Mouse (Mus musculus) cortical plate, adult 2 months (tissue): ENCODE data around the gene Etv3. TPM values are rescaled to one million over a fixed set of nuclear protein-coding genes. Genes with fewer than 3 reads are reported as not detected.
"Not testable (repeated sequence)": the region's sequence is repeated elsewhere in the genome, so short reads cannot be mapped to it uniquely, and the experiment has no call there.

Source experiments
- H3K27ac ChIP-seq: fragments of 200-500 bp; 2 replicates; pipeline ENCODE4 v1.5.1; 2012; ENCODE audit warnings: low read length, control low read depth, inconsistent platforms; ENCODE audit not compliant: insufficient read depth
- H3K4me1 ChIP-seq: fragments of 200-500 bp; 2 replicates; pipeline ENCODE4 v1.6.1; 2011; ENCODE audit warnings: low read length; ENCODE audit not compliant: control insufficient read depth, insufficient read depth
- H3K4me3 ChIP-seq: fragments of 200-500 bp; 2 replicates; pipeline ENCODE4 v1.5.1; 2011; ENCODE audit warnings: mild to moderate bottlenecking, low read length, control low read depth; ENCODE audit not compliant: insufficient read depth
- CTCF ChIP-seq: fragments of 200-500 bp; IDR thresholded peaks from 2 replicates; pipeline ENCODE4 v1.5.1; 2011; ENCODE audit warnings: mild to moderate bottlenecking, control low read depth, low read length; ENCODE audit not compliant: insufficient read depth; ENCODE audit errors: extremely low read depth
- POLR2A ChIP-seq: fragments of 200-500 bp; IDR thresholded peaks from 2 replicates; pipeline ENCODE4 v1.6.1; 2011; ENCODE audit warnings: mild to moderate bottlenecking, low read length, control low read depth; ENCODE audit not compliant: insufficient read depth; ENCODE audit errors: extremely low read depth
- polyA plus RNA-seq: library from polyadenylated mRNA; depleted of rRNA; stranded (reverse); fragments of >200 nt; gene quantifications from 2 replicates; pipeline ENCODE4 v1.2.3, GENCODE M21; 2012

The Etv3 gene
- polyA plus RNA-seq, 1 experiment: 14.0 TPM

GRCm38 (mm10) chr3:87540028-87540675 is 14.9 kb downstream of the Etv3 start:
- Histone ChIP-seq H3K4me3 (no peak overlapping the region), H3K4me1 (no peaks in the 10 kb centered on the region), H3K27ac (no peak overlapping the region)
- TF ChIP-seq POLR2A: no peak
- no peak for TF ChIP-seq CTCF

- Histone ChIP-seq H3K4me1 (peaks cover 2% of the 10 kb centered on the region; the same call in 1 of the 2 replicates), H3K4me3 (no peak overlapping the region), H3K27ac (no peak overlapping the region)
- TF ChIP-seq POLR2A: no peak
- no peak for TF ChIP-seq CTCF
These were observed 15.5 kb downstream of the Etv3 start for GRCm38 (mm10) chr3:87540714-87541113.

DNA sequence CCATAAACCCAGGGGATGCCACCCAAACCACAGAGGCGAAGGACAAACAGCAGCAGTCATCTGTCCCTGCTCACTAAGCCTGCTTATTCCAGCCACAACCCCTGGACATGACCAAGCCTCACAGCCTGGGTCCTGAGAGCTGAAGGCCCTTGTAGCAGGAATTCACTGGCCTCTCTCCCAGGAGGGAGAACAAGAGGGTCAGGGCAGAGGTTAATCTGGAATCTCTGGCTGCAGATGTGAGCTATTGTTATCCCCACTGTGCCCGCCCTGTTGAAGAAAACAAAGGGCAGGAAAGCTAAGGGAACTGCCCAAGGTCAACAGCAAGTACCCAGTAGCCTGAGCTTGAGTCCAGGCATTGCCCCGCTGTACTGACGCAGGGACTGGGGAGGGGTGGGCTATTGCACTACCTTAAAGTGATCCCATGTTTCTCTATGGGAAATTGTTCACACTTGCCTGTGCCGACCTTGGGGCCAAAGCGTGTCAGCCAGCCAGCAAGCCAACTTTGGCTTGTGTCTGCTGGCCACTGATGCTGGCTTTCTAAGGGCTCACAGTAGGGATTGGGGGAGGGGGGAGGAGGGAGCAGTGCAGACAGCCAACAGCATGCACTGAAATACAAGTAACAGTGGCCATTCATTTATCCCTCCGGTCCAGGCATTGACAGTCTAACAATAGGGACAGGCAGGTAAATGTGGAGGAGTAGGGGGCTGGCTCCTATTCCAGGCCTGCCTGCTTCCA is 17.4 kb downstream of the Etv3 start:
- Histone ChIP-seq H3K4me3 (no peak overlapping the region), H3K4me1 (peaks cover 5% of the 10 kb centered on the region; the same call in 1 of the 2 replicates), H3K27ac (no peak overlapping the region)
- TF ChIP-seq CTCF: no peak
- TF ChIP-seq POLR2A: no peak

DNA sequence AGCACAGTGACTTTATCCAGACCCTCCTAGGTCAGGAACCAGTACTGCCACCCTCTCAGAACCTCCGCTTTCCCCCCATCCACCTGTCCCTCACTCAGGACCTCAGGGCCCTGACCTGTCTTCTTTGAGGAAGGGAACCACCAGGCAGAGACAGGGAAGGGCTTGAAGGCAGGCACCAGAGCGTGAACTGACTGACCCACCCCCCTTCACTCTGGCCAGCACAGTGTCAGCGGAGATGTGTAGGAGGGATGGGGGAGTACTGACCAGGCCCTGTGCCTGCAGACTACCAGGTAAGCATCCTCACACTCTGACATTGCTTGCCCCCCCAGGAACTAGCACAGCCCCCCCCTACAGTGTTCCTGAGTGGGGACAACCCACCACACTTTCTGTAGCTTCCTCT is 20.3 kb downstream of the Etv3 start:
- Histone ChIP-seq H3K4me1 (peaks cover 5% of the 10 kb centered on the region; the same call in 1 of the 2 replicates), H3K4me3 (no peak overlapping the region)
- no peak for TF ChIP-seq CTCF
- no peak for TF ChIP-seq POLR2A

GRCm38 (mm10) chr3:87546291-87546721 is 21.1 kb downstream of the Etv3 start:
- H3K4me1 ChIP-seq: peaks cover 5% of the 10 kb centered on the region; the same call in 1 of the 2 replicates
- H3K4me3 ChIP-seq: no peak overlapping the region
- H3K27ac ChIP-seq: no peak overlapping the region
- no peak for TF ChIP-seq POLR2A
- no peak for TF ChIP-seq CTCF

More for the DNA sequence above, 20.3 kb downstream of the Etv3 start:
- H3K27ac ChIP-seq: no peak overlapping the region

- no peak for TF ChIP-seq POLR2A
- no peak for TF ChIP-seq CTCF
- Histone ChIP-seq H3K4me1 (peaks cover 5% of the 10 kb centered on the region; the same call in 1 of the 2 replicates), H3K27ac (no peak overlapping the region), H3K4me3 (no peak overlapping the region)
These were observed 24.7 kb downstream of the Etv3 start for GRCm38 (mm10) chr3:87549908-87550307.

DNA sequence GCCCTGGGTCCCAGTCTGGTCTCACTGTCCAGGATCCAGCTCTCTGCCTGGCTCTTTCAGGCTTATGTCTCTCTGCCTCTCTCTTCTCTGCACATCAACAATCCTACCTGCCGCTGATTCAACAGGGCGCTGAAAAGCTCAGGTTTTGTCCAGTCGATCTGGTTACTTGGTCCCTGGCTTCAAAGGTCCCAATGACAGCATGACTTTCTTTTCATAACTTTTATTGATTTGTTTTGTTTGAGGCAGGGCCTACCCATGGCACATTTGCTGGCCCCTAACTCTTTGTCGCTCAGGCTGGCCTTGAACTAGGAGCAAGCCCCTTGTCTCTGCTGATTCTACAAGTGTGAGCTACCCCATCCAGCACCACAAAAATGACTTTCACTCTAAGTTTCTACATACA is 27.1 kb downstream of the Etv3 start:
- H3K27ac ChIP-seq: no peak overlapping the region
- TF ChIP-seq POLR2A: no peak
- TF ChIP-seq CTCF: no peak
- H3K4me3 ChIP-seq: no peak overlapping the region
- H3K4me1 ChIP-seq: peaks cover 2% of the 10 kb centered on the region; the same call in 1 of the 2 replicates

GRCm38 (mm10) chr3:87553196-87553935 is 28.2 kb downstream of the Etv3 start:
- TF ChIP-seq CTCF (no peak), POLR2A (no peak)
- peaks cover 2% of the 10 kb centered on the region; the same call in 1 of the 2 replicates for H3K4me1 ChIP-seq
- H3K4me3 ChIP-seq: no peak overlapping the region
- no peak overlapping the region for H3K27ac ChIP-seq

GRCm38 (mm10) chr3:87554859-87555258 is 29.7 kb downstream of the Etv3 start:
- H3K4me3 ChIP-seq, H3K27ac ChIP-seq, H3K4me1 ChIP-seq: not testable (repeated sequence)
